Mouse (Mus musculus): ENCODE data around the gene Vmn2r85. TPM values are rescaled to one million over a fixed set of nuclear protein-coding genes. Genes with fewer than 3 reads are reported as not detected.
"Not testable (repeated sequence)": the region's sequence is repeated elsewhere in the genome, so short reads cannot be mapped to it uniquely, and the experiment has no call there.

The Vmn2r85 gene
- polyA plus RNA-seq, 1 experiment from 2014 or later, result 0.03 TPM

DNA sequence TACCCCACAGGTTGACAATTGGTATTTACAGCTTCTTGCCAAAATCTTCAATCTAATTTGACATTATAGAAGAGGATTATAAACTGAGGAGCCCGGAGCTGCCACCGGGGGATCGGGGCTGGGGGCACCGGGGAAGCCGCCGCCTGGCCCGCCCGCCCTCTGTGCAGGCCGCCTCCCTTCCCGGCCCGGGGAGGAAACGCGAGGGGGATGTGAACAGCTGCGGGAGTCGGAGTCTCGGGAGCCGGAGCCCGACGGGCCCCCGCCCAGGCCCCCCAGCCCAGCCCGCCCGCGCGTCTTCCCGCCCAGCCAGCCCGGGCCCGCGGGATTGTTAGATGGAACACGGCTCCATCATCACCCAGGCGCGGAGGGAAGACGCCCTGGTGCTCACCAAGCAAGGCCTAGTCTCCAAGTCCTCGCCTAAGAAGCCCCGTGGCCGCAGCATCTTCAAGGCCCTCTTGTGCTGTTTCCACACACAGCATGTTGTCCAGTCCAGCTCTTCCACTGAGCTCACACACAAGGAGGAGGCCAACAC is 17.3 kb downstream of the Vmn2r85 start:
- WGBS, result 92% methylated on average over 13 of the region's 35 CpGs

DNA sequence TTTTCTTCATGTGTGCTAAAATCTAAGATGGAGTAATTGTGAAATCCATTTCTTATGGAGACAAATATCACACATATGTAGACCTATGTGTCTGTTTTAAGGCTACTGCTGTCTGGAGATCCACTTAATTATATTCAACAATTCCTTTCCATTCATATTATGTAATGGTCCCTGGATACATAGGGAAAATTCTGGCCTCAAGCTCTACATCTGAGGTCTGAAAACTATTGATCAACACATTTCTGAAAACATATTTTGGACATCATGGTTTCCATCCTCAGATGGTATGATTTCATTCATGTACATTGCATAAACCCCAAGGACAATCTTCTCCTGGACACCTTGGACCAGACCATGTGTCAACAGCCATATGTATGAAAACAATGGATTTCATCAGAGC is 35.3 kb downstream of the Vmn2r85 start, which contains the start of gene Vmn2r84:
Gene Vmn2r84, minus strand, starts transcription at position 101 of the 400 bp plus-strand sequence.
- Histone ChIP-seq H3K27ac (ENCODE audit: low read length) (no peak within 1 kb of the TSS), H3K4me3 (replicated peaks; ENCODE audit: low read length) (no peak within 1 kb of the TSS), H3K36me3 (ENCODE audit: control insufficient read depth, insufficient read depth) (no peaks in the 10 kb centered on the region), H3K9me3 (ENCODE audit: control insufficient read depth, low read length) (no peaks in the 10 kb centered on the region), H3K27me3 (replicated peaks; ENCODE audit: control insufficient read depth, insufficient read depth, low read length) (no peaks in the 10 kb centered on the region), H3K4me1 (replicated peaks; ENCODE audit: control insufficient read depth, insufficient read depth, low read length) (no peaks in the 10 kb centered on the region), H3K4me2 (ENCODE audit: low read length) (no peak within 1 kb of the TSS), H3K9ac (replicated peaks; ENCODE audit: low read depth, low read length) (no peak within 1 kb of the TSS)
- no peak for ATAC-seq

More for the DNA sequence above, 17.3 kb downstream of the Vmn2r85 start:
- not testable (repeated sequence) for H3K9me3 ChIP-seq (ENCODE audit: control insufficient read depth, low read length); H3K36me3 ChIP-seq (ENCODE audit: control insufficient read depth, insufficient read depth); H3K27ac ChIP-seq (ENCODE audit: low read length); H3K27me3 ChIP-seq (replicated peaks; ENCODE audit: control insufficient read depth, insufficient read depth, low read length); H3K4me2 ChIP-seq (ENCODE audit: low read length); H3K4me3 ChIP-seq (replicated peaks; ENCODE audit: low read length); H3K4me1 ChIP-seq (replicated peaks; ENCODE audit: control insufficient read depth, insufficient read depth, low read length); ATAC-seq; H3K9ac ChIP-seq (replicated peaks; ENCODE audit: low read depth, low read length)

DNA sequence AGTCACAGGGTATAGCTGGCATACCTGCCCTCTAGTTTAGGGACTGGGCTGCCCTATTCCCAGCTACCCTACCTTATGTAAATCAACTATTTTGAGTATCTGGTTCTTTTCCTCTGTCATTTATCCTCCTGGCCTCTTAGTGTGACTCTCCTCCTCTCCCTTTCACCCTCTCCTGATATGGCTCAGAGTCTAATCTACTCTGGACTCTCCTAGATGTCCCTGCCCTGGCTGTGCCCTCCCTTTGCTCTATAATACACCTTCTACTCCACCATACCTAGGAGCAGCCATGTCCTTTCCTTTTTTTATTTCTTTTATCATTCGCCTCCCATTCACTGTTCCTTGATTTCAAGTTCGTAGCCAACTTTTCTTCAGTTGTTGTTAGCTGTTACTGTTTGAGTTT is 54.4 kb downstream of the Vmn2r85 start:
- Histone ChIP-seq H3K9me3 (ENCODE audit: control insufficient read depth, low read length) (no peaks in the 10 kb centered on the region), H3K9ac (replicated peaks; ENCODE audit: low read depth, low read length) (no peak overlapping the region), H3K4me1 (replicated peaks; ENCODE audit: control insufficient read depth, insufficient read depth, low read length) (no peaks in the 10 kb centered on the region), H3K4me3 (replicated peaks; ENCODE audit: low read length) (no peak overlapping the region), H3K27me3 (replicated peaks; ENCODE audit: control insufficient read depth, insufficient read depth, low read length) (no peaks in the 10 kb centered on the region), H3K4me2 (ENCODE audit: low read length) (no peak overlapping the region), H3K36me3 (ENCODE audit: control insufficient read depth, insufficient read depth) (no peaks in the 10 kb centered on the region), H3K27ac (ENCODE audit: low read length) (no peak overlapping the region)
- ATAC-seq, result no peak
- 89% methylated on average over 2 of the region's 2 CpGs for WGBS

DNA sequence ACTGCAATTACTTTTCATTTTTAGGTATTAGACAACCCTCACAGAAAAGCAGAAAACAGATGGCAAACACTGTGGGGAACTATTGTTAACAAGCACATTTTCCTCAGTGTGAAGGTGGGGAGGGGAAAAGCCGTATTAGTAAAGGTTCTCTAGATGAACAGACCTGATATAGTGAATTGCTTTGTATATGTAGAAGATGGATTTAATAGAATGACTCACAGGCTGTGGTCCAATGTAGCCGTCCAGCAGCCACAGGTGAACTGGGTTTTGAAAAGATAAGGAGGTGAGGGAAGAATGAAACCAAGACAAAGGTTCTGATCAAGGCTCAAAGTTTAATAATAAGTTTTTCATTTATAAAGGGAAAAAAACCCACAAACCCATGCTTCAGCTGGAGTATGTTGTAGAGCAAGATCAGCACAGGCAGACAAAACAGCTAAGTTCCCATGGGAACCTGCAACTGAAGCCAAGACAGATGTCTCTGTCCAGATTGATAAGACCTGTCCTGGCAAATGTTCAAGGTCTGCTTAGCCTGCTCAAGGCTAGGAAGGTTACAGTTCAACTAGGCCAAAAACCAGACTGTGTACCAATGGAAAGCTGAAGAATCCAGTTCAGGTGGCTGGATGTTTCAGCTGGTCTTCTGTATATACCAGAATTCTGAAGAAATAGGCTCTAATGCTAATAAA is 56.9 kb downstream of the Vmn2r85 start:
- Histone ChIP-seq H3K9ac (replicated peaks; ENCODE audit: low read depth, low read length) (no peak overlapping the region), H3K27me3 (replicated peaks; ENCODE audit: control insufficient read depth, insufficient read depth, low read length) (no peaks in the 10 kb centered on the region), H3K4me1 (replicated peaks; ENCODE audit: control insufficient read depth, insufficient read depth, low read length) (no peaks in the 10 kb centered on the region), H3K4me3 (replicated peaks; ENCODE audit: low read length) (no peak overlapping the region), H3K4me2 (ENCODE audit: low read length) (no peak overlapping the region), H3K36me3 (ENCODE audit: control insufficient read depth, insufficient read depth) (no peaks in the 10 kb centered on the region), H3K9me3 (ENCODE audit: control insufficient read depth, low read length) (no peaks in the 10 kb centered on the region), H3K27ac (ENCODE audit: low read length) (no peak overlapping the region)
- ATAC-seq, result no peak
- 78% methylated on average over 2 of the region's 2 CpGs for WGBS

DNA sequence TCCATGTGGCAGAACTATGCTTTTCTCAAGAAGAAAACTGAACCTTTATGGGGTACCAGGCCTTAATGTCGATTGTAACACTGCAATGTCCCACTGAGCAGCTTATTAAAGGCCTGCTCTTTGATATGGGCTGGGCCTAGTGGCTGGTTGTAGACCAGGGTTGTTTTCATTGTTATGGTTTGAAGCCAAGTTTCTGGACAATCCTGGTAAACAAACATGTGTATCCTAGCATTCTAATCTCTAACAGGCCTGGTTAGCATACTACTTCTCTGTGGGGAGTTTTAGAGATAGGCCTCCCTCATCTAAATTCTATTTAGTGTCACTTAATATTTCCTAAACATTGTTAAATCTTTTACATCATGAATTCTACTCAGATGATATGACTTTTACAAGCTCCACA is 57.9 kb downstream of the Vmn2r85 start:
- H3K4me2 ChIP-seq (ENCODE audit: low read length), result no peak overlapping the region
- no peaks in the 10 kb centered on the region for H3K9me3 ChIP-seq (ENCODE audit: control insufficient read depth, low read length)
- no peaks in the 10 kb centered on the region for H3K4me1 ChIP-seq (replicated peaks; ENCODE audit: control insufficient read depth, insufficient read depth, low read length)
- ATAC-seq, result no peak
- H3K27ac ChIP-seq (ENCODE audit: low read length), result no peak overlapping the region
- no peak overlapping the region for H3K9ac ChIP-seq (replicated peaks; ENCODE audit: low read depth, low read length)
- no peaks in the 10 kb centered on the region for H3K36me3 ChIP-seq (ENCODE audit: control insufficient read depth, insufficient read depth)
- 71% methylated on average over 1 of the region's 1 CpGs for WGBS
- H3K27me3 ChIP-seq (replicated peaks; ENCODE audit: control insufficient read depth, insufficient read depth, low read length), result no peaks in the 10 kb centered on the region
- H3K4me3 ChIP-seq (replicated peaks; ENCODE audit: low read length), result no peak overlapping the region

DNA sequence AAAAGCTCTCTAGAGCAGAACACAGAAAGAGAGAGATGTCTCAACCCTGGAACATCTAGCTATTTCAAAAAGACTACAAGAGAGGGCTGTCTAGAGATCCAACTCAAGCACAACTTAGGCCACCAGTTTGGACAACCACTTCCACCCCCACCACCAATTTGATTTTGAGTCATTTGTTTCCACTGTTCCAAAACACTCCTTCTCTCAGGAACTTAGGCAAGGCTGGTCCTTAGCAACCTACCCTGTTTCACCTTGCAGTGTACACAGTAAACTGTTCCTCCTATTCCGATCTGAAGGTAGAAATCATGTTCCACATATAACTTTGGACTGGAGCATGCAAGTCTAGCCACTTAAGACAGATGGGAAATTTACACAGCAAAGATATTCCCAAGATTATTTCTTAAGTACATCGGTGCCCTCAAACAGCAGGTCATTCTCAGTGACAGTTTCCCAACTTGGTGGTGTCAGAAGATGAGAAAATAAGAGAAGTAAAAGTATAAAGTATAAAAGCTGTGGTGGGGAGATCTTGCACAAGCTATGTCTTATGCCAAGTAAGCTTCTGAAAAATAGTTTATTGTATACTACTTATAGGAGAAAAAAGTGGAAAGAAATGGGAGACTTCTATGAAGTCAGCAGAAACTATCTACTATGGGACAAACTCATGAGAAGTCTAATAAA is 59.4 kb downstream of the Vmn2r85 start:
- H3K9ac ChIP-seq (replicated peaks; ENCODE audit: low read depth, low read length), result no peak overlapping the region
- no peak overlapping the region for H3K4me3 ChIP-seq (replicated peaks; ENCODE audit: low read length)
- no peaks in the 10 kb centered on the region for H3K9me3 ChIP-seq (ENCODE audit: control insufficient read depth, low read length)
- no peaks in the 10 kb centered on the region for H3K4me1 ChIP-seq (replicated peaks; ENCODE audit: control insufficient read depth, insufficient read depth, low read length)
- H3K27ac ChIP-seq (ENCODE audit: low read length), result no peak overlapping the region
- ATAC-seq, result no peak
- no peaks in the 10 kb centered on the region for H3K27me3 ChIP-seq (replicated peaks; ENCODE audit: control insufficient read depth, insufficient read depth, low read length)
- no peaks in the 10 kb centered on the region for H3K36me3 ChIP-seq (ENCODE audit: control insufficient read depth, insufficient read depth)
- WGBS, result 92% methylated on average over 2 of the region's 2 CpGs
- no peak overlapping the region for H3K4me2 ChIP-seq (ENCODE audit: low read length)

DNA sequence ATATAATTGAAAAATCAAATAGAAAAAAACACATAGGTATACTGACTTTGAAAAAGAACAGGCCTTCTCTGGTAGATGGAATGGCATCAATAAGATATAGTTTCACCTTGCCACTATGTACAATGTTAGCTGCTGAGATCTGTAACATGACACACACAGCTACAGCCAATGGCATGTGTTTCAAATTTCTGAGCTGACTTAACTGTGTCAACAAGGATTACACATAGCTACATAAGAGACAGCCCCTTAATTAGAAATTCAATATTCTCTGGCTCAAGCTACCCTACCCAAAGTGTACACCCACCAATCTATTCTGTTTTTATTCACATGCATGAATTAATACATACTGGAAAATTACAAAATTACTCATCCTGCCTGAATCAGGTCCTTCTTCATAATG is 61.1 kb downstream of the Vmn2r85 start:
- H3K4me2 ChIP-seq (ENCODE audit: low read length), result no peak overlapping the region
- no peaks in the 10 kb centered on the region for H3K9me3 ChIP-seq (ENCODE audit: control insufficient read depth, low read length)
- no peak for ATAC-seq
- H3K36me3 ChIP-seq (ENCODE audit: control insufficient read depth, insufficient read depth), result no peaks in the 10 kb centered on the region
- no peak overlapping the region for H3K9ac ChIP-seq (replicated peaks; ENCODE audit: low read depth, low read length)
- no peaks in the 10 kb centered on the region for H3K4me1 ChIP-seq (replicated peaks; ENCODE audit: control insufficient read depth, insufficient read depth, low read length)
- H3K4me3 ChIP-seq (replicated peaks; ENCODE audit: low read length), result no peak overlapping the region
- no peaks in the 10 kb centered on the region for H3K27me3 ChIP-seq (replicated peaks; ENCODE audit: control insufficient read depth, insufficient read depth, low read length)
- no peak overlapping the region for H3K27ac ChIP-seq (ENCODE audit: low read length)

DNA sequence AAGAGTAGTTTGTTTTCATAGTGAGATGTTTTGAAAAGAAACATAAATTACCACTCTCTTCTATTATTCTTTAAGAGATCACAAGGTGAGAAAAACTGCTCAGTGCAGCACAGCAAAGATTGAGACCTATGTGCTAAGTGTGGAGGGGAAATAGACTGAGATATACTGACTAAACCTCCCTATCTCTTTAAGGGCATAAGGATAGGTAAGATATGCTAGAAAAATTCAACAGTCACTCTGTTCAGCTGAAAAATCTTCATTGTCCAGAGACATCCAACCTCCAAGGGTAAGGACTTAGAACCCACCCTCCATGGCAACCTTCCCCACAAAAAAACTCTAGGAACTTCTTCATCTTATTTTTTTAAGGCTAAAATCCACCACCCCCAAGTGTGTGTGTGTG is 64.7 kb downstream of the Vmn2r85 start:
- no peaks in the 10 kb centered on the region for H3K9me3 ChIP-seq (ENCODE audit: control insufficient read depth, low read length)
- no peaks in the 10 kb centered on the region for H3K4me1 ChIP-seq (replicated peaks; ENCODE audit: control insufficient read depth, insufficient read depth, low read length)
- H3K4me2 ChIP-seq (ENCODE audit: low read length), result no peak overlapping the region
- H3K36me3 ChIP-seq (ENCODE audit: control insufficient read depth, insufficient read depth), result no peaks in the 10 kb centered on the region
- no peak overlapping the region for H3K27ac ChIP-seq (ENCODE audit: low read length)
- ATAC-seq, result no peak
- no peaks in the 10 kb centered on the region for H3K27me3 ChIP-seq (replicated peaks; ENCODE audit: control insufficient read depth, insufficient read depth, low read length)
- no peak overlapping the region for H3K9ac ChIP-seq (replicated peaks; ENCODE audit: low read depth, low read length)
- H3K4me3 ChIP-seq (replicated peaks; ENCODE audit: low read length), result no peak overlapping the region

Data from forebrain, embryonic 16.5 days (tissue).